Mouse (Mus musculus): Measurements from ENCODE around the gene Gm20547. TPM values are rescaled to one million over a fixed set of nuclear protein-coding genes. Genes with fewer than 3 reads are reported as not detected.

Gm20547 gene
- polyA plus RNA-seq, 1 experiment from 2014 or later = not detected

- 0 out of 2 replicates have a peak overlapping the region, but pooled peaks have one; percentile 0 for H3K27ac ChIP-seq (ENCODE audit: low read depth, low read length)
- H3K4me3 ChIP-seq (ENCODE audit: low read depth, low read length) = peak overlapping the region; percentile 83; the same call in 1 of the 2 replicates
- DNase-seq (ENCODE audit: low spot score) = no peak
- no peak for ATAC-seq (ENCODE audit: insufficient read depth, low FRiP score, low TSS enrichment)
- no peaks in the 10 kb centered on the region for H3K9me3 ChIP-seq (ENCODE audit: control insufficient read depth, low read length)
- no peaks in the 10 kb centered on the region for H3K36me3 ChIP-seq (ENCODE audit: control insufficient read depth, insufficient read depth, low read length)
- H3K4me1 ChIP-seq (ENCODE audit: control insufficient read depth, insufficient read depth, low read length) = peaks cover 14% of the 10 kb centered on the region
- H3K27me3 ChIP-seq (ENCODE audit: control insufficient read depth, insufficient read depth, low read length) = no peaks in the 10 kb centered on the region
- no peak overlapping the region; the same call in 1 of the 2 replicates for H3K4me2 ChIP-seq (ENCODE audit: low read depth)
- H3K9ac ChIP-seq (ENCODE audit: low read length) = 0 out of 2 replicates have a peak overlapping the region, but pooled peaks have one; percentile 5
- WGBS = 70% methylated on average over 12 of the region's 12 CpGs
Observed at GRCm38 (mm10) chr17:34893072-34893824, 11.4 kb upstream of the Gm20547 start.

GRCm38 (mm10) chr17:34891377-34891776 is 9.5 kb upstream of the Gm20547 start:
- Histone ChIP-seq H3K9ac (ENCODE audit: low read length) (no peak overlapping the region), H3K4me1 (ENCODE audit: control insufficient read depth, insufficient read depth, low read length) (peaks cover 8% of the 10 kb centered on the region; the same call in 1 of the 2 replicates), H3K9me3 (ENCODE audit: control insufficient read depth, low read length) (no peaks in the 10 kb centered on the region), H3K27me3 (ENCODE audit: control insufficient read depth, insufficient read depth, low read length) (no peaks in the 10 kb centered on the region), H3K27ac (ENCODE audit: low read depth, low read length) (no peak overlapping the region), H3K4me2 (ENCODE audit: low read depth) (no peak overlapping the region), H3K4me3 (ENCODE audit: low read depth, low read length) (no peak overlapping the region), H3K36me3 (ENCODE audit: control insufficient read depth, insufficient read depth, low read length) (no peaks in the 10 kb centered on the region)
- WGBS = 95% methylated on average over 2 of the region's 2 CpGs
- ATAC-seq (ENCODE audit: insufficient read depth, low FRiP score, low TSS enrichment) (no peak), DNase-seq (ENCODE audit: low spot score) (no peak)

GRCm38 (mm10) chr17:34890074-34890743 is 8.4 kb upstream of the Gm20547 start:
- H3K9me3 ChIP-seq (ENCODE audit: control insufficient read depth, low read length) = no peaks in the 10 kb centered on the region
- DNase-seq (ENCODE audit: low spot score) = no peak
- H3K4me1 ChIP-seq (ENCODE audit: control insufficient read depth, insufficient read depth, low read length) = peaks cover 2% of the 10 kb centered on the region; the same call in 1 of the 2 replicates
- H3K4me2 ChIP-seq (ENCODE audit: low read depth) = no peak overlapping the region
- no peak overlapping the region for H3K9ac ChIP-seq (ENCODE audit: low read length)
- H3K4me3 ChIP-seq (ENCODE audit: low read depth, low read length) = no peak overlapping the region
- 85% methylated on average over 12 of the region's 12 CpGs for WGBS
- no peak for ATAC-seq (ENCODE audit: insufficient read depth, low FRiP score, low TSS enrichment)
- no peak overlapping the region for H3K27ac ChIP-seq (ENCODE audit: low read depth, low read length)
- H3K27me3 ChIP-seq (ENCODE audit: control insufficient read depth, insufficient read depth, low read length) = no peaks in the 10 kb centered on the region
- no peaks in the 10 kb centered on the region for H3K36me3 ChIP-seq (ENCODE audit: control insufficient read depth, insufficient read depth, low read length)

GRCm38 (mm10) chr17:34887942-34888341 is 6.1 kb upstream of the Gm20547 start:
- H3K4me1 ChIP-seq (ENCODE audit: control insufficient read depth, insufficient read depth, low read length) = no peaks in the 10 kb centered on the region
- H3K36me3 ChIP-seq (ENCODE audit: control insufficient read depth, insufficient read depth, low read length) = no peaks in the 10 kb centered on the region
- H3K27ac ChIP-seq (ENCODE audit: low read depth, low read length) = no peak overlapping the region
- WGBS = 84% methylated on average over 5 of the region's 5 CpGs
- no peaks in the 10 kb centered on the region for H3K27me3 ChIP-seq (ENCODE audit: control insufficient read depth, insufficient read depth, low read length)
- H3K4me2 ChIP-seq (ENCODE audit: low read depth) = no peak overlapping the region
- no peak overlapping the region for H3K4me3 ChIP-seq (ENCODE audit: low read depth, low read length)
- no peak overlapping the region for H3K9ac ChIP-seq (ENCODE audit: low read length)
- H3K9me3 ChIP-seq (ENCODE audit: control insufficient read depth, low read length) = no peaks in the 10 kb centered on the region
- no peak for ATAC-seq (ENCODE audit: insufficient read depth, low FRiP score, low TSS enrichment)
- no peak for DNase-seq (ENCODE audit: low spot score)

GRCm38 (mm10) chr17:34885615-34886014 is 3.8 kb upstream of the Gm20547 start:
- Histone ChIP-seq H3K36me3 (ENCODE audit: control insufficient read depth, insufficient read depth, low read length) (no peaks in the 10 kb centered on the region), H3K9ac (ENCODE audit: low read length) (no peak overlapping the region), H3K27ac (ENCODE audit: low read depth, low read length) (no peak overlapping the region), H3K4me3 (ENCODE audit: low read depth, low read length) (no peak overlapping the region), H3K4me2 (ENCODE audit: low read depth) (no peak overlapping the region), H3K4me1 (ENCODE audit: control insufficient read depth, insufficient read depth, low read length) (no peaks in the 10 kb centered on the region), H3K27me3 (ENCODE audit: control insufficient read depth, insufficient read depth, low read length) (no peaks in the 10 kb centered on the region; the same call in 1 of the 2 replicates), H3K9me3 (ENCODE audit: control insufficient read depth, low read length) (no peaks in the 10 kb centered on the region)
- no peak for DNase-seq (ENCODE audit: low spot score)
- no peak for ATAC-seq (ENCODE audit: insufficient read depth, low FRiP score, low TSS enrichment)
- WGBS = 91% methylated on average over 3 of the region's 3 CpGs

- 91% methylated on average over 6 of the region's 6 CpGs for WGBS
- no peak overlapping the region for H3K4me2 ChIP-seq (ENCODE audit: low read depth)
Observed at GRCm38 (mm10) chr17:34884704-34885103, 2.9 kb upstream of the Gm20547 start.

GRCm38 (mm10) chr17:34883332-34883731 is 1.5 kb upstream of the Gm20547 start:
- no peak for DNase-seq (ENCODE audit: low spot score)
- no peak for ATAC-seq (ENCODE audit: insufficient read depth, low FRiP score, low TSS enrichment)
- WGBS = 65% methylated on average over 3 of the region's 3 CpGs

More at GRCm38 (mm10) chr17:34884704-34885103, 2.9 kb upstream of the Gm20547 start:
- no peak overlapping the region for H3K4me3 ChIP-seq (ENCODE audit: low read depth, low read length)
- no peaks in the 10 kb centered on the region for H3K36me3 ChIP-seq (ENCODE audit: control insufficient read depth, insufficient read depth, low read length)
- no peaks in the 10 kb centered on the region; the same call in 1 of the 2 replicates for H3K27me3 ChIP-seq (ENCODE audit: control insufficient read depth, insufficient read depth, low read length)
- no peaks in the 10 kb centered on the region for H3K9me3 ChIP-seq (ENCODE audit: control insufficient read depth, low read length)
- H3K9ac ChIP-seq (ENCODE audit: low read length) = no peak overlapping the region
- DNase-seq (ENCODE audit: low spot score) (no peak), ATAC-seq (ENCODE audit: insufficient read depth, low FRiP score, low TSS enrichment) (no peak)
- H3K27ac ChIP-seq (ENCODE audit: low read depth, low read length) = no peak overlapping the region
- no peaks in the 10 kb centered on the region for H3K4me1 ChIP-seq (ENCODE audit: control insufficient read depth, insufficient read depth, low read length)

GRCm38 (mm10) chr17:34881166-34881565 is 676 bp downstream of the Gm20547 start:
- DNase-seq (ENCODE audit: low spot score) = no peak
- no peak for ATAC-seq (ENCODE audit: insufficient read depth, low FRiP score, low TSS enrichment)
- no peak overlapping the region for H3K27ac ChIP-seq (ENCODE audit: low read depth, low read length)
- H3K36me3 ChIP-seq (ENCODE audit: control insufficient read depth, insufficient read depth, low read length) = no peaks in the 10 kb centered on the region
- no peak overlapping the region for H3K4me2 ChIP-seq (ENCODE audit: low read depth)
- no peaks in the 10 kb centered on the region for H3K4me1 ChIP-seq (ENCODE audit: control insufficient read depth, insufficient read depth, low read length)
- H3K9ac ChIP-seq (ENCODE audit: low read length) = no peak overlapping the region
- no peak overlapping the region for H3K4me3 ChIP-seq (ENCODE audit: low read depth, low read length)
- H3K27me3 ChIP-seq (ENCODE audit: control insufficient read depth, insufficient read depth, low read length) = no peaks in the 10 kb centered on the region; the same call in 1 of the 2 replicates
- H3K9me3 ChIP-seq (ENCODE audit: control insufficient read depth, low read length) = no peaks in the 10 kb centered on the region

More at GRCm38 (mm10) chr17:34883332-34883731, 1.5 kb upstream of the Gm20547 start:
- Histone ChIP-seq H3K4me2 (ENCODE audit: low read depth) (no peak overlapping the region), H3K4me1 (ENCODE audit: control insufficient read depth, insufficient read depth, low read length) (no peaks in the 10 kb centered on the region), H3K9me3 (ENCODE audit: control insufficient read depth, low read length) (no peaks in the 10 kb centered on the region), H3K36me3 (ENCODE audit: control insufficient read depth, insufficient read depth, low read length) (no peaks in the 10 kb centered on the region), H3K27me3 (ENCODE audit: control insufficient read depth, insufficient read depth, low read length) (no peaks in the 10 kb centered on the region; the same call in 1 of the 2 replicates), H3K9ac (ENCODE audit: low read length) (no peak overlapping the region), H3K4me3 (ENCODE audit: low read depth, low read length) (no peak overlapping the region), H3K27ac (ENCODE audit: low read depth, low read length) (no peak overlapping the region)
